Mouse (Mus musculus): ENCODE measurements at regions not wholly inside any gene's neighbourhood (a gene's known extent, or its start where the extent isn't known, plus 50 kb on each side); places are given as distances from the start of the nearest gene placed in this dataset.

- Histone ChIP-seq H3K4me3 (no peak overlapping the region), H3K4me1 (replicated peaks) (peaks cover 11% of the 10 kb centered on the region), H3K9me3 (no peaks in the 10 kb centered on the region), H3K36me3 (no peaks in the 10 kb centered on the region), H3K27ac (0 out of 2 replicates have a peak overlapping the region, but pooled peaks have one; percentile 35), H3K27me3 (ENCODE audit: insufficient read depth, poor library complexity, severe bottlenecking) (no peaks in the 10 kb centered on the region; the same call in 1 of the 2 replicates)
- DNase-seq (ENCODE audit: low spot score): peak; percentile 31
- 15% methylated on average over 6 of the region's 6 CpGs for WGBS
These were observed 139.4 kb upstream of the Smim23 start for GRCm38 (mm10) chr11:32963625-32964293.

GRCm38 (mm10) chr11:32961600-32961999 is 137.2 kb upstream of the Smim23 start:
- H3K27me3 ChIP-seq (ENCODE audit: insufficient read depth, poor library complexity, severe bottlenecking): peaks cover 6% of the 10 kb centered on the region; the same call in 1 of the 2 replicates
- 74% methylated on average over 3 of the region's 3 CpGs for WGBS
- H3K27ac ChIP-seq: no peak overlapping the region
- no peak overlapping the region for H3K4me3 ChIP-seq
- no peaks in the 10 kb centered on the region for H3K36me3 ChIP-seq
- DNase-seq (ENCODE audit: low spot score): peak; percentile 10
- peaks cover 11% of the 10 kb centered on the region for H3K4me1 ChIP-seq (replicated peaks)
- no peaks in the 10 kb centered on the region for H3K9me3 ChIP-seq

- DNase-seq (ENCODE audit: low spot score): no peak
- H3K9me3 ChIP-seq: no peaks in the 10 kb centered on the region
- no peaks in the 10 kb centered on the region for H3K36me3 ChIP-seq
- H3K4me1 ChIP-seq (replicated peaks): peaks cover 8% of the 10 kb centered on the region
- H3K4me3 ChIP-seq: no peak overlapping the region
- 88% methylated on average over 5 of the region's 5 CpGs for WGBS
- H3K27ac ChIP-seq: no peak overlapping the region
- H3K27me3 ChIP-seq (ENCODE audit: insufficient read depth, poor library complexity, severe bottlenecking): peaks cover 6% of the 10 kb centered on the region; the same call in 1 of the 2 replicates
These were observed 134.6 kb upstream of the Smim23 start for GRCm38 (mm10) chr11:32958961-32959360.

GRCm38 (mm10) chr11:32956993-32957392 is 132.6 kb upstream of the Smim23 start:
- peaks cover 6% of the 10 kb centered on the region; the same call in 1 of the 2 replicates for H3K27me3 ChIP-seq (ENCODE audit: insufficient read depth, poor library complexity, severe bottlenecking)
- peak; percentile 49 for DNase-seq (ENCODE audit: low spot score)
- H3K9me3 ChIP-seq: no peaks in the 10 kb centered on the region
- no peak overlapping the region for H3K27ac ChIP-seq
- 35% methylated on average over 7 of the region's 7 CpGs for WGBS
- H3K4me3 ChIP-seq: no peak overlapping the region
- H3K4me1 ChIP-seq (replicated peaks): no peaks in the 10 kb centered on the region
- no peaks in the 10 kb centered on the region for H3K36me3 ChIP-seq

GRCm38 (mm10) chr11:32952271-32952670 is 127.9 kb upstream of the Smim23 start:
- Histone ChIP-seq H3K4me1 (replicated peaks) (0 out of 2 replicates have a peak, but pooled peaks cover 7% of the 10 kb centered on the region), H3K9me3 (no peaks in the 10 kb centered on the region), H3K4me3 (no peak overlapping the region), H3K27ac (no peak overlapping the region), H3K27me3 (ENCODE audit: insufficient read depth, poor library complexity, severe bottlenecking) (no peaks in the 10 kb centered on the region), H3K36me3 (no peaks in the 10 kb centered on the region)
- DNase-seq (ENCODE audit: low spot score): no peak

GRCm38 (mm10) chr11:32948132-32948531 is 123.7 kb upstream of the Smim23 start:
- DNase-seq (ENCODE audit: low spot score): no peak
- H3K9me3 ChIP-seq: no peaks in the 10 kb centered on the region
- H3K4me3 ChIP-seq: no peak overlapping the region
- H3K36me3 ChIP-seq: no peaks in the 10 kb centered on the region
- no peak overlapping the region for H3K27ac ChIP-seq
- H3K27me3 ChIP-seq (ENCODE audit: insufficient read depth, poor library complexity, severe bottlenecking): no peaks in the 10 kb centered on the region
- H3K4me1 ChIP-seq (replicated peaks): 0 out of 2 replicates have a peak, but pooled peaks cover 7% of the 10 kb centered on the region
- 82% methylated on average over 4 of the region's 4 CpGs for WGBS

- Histone ChIP-seq H3K4me3 (no peak overlapping the region), H3K9me3 (no peaks in the 10 kb centered on the region), H3K4me1 (replicated peaks) (0 out of 2 replicates have a peak, but pooled peaks cover 15% of the 10 kb centered on the region), H3K27me3 (ENCODE audit: insufficient read depth, poor library complexity, severe bottlenecking) (no peaks in the 10 kb centered on the region), H3K27ac (no peak overlapping the region), H3K36me3 (no peaks in the 10 kb centered on the region)
- 83% methylated on average over 3 of the region's 3 CpGs for WGBS
- DNase-seq (ENCODE audit: low spot score): no peak
These were observed 122.1 kb upstream of the Smim23 start for GRCm38 (mm10) chr11:32946481-32947001.

GRCm38 (mm10) chr11:32945071-32945470 is 120.7 kb upstream of the Smim23 start:
- no peak for DNase-seq (ENCODE audit: low spot score)
- H3K4me3 ChIP-seq: no peak overlapping the region
- no peaks in the 10 kb centered on the region for H3K27me3 ChIP-seq (ENCODE audit: insufficient read depth, poor library complexity, severe bottlenecking)
- H3K4me1 ChIP-seq (replicated peaks): 0 out of 2 replicates have a peak, but pooled peaks cover 15% of the 10 kb centered on the region
- no peaks in the 10 kb centered on the region for H3K36me3 ChIP-seq
- no peak overlapping the region for H3K27ac ChIP-seq
- 84% methylated on average over 2 of the region's 2 CpGs for WGBS
- H3K9me3 ChIP-seq: no peaks in the 10 kb centered on the region

GRCm38 (mm10) chr11:32941331-32942009 is 117.1 kb upstream of the Smim23 start:
- no peak overlapping the region for H3K27ac ChIP-seq
- peaks cover 13% of the 10 kb centered on the region; the same call in 1 of the 2 replicates for H3K4me1 ChIP-seq (replicated peaks)
- H3K27me3 ChIP-seq (ENCODE audit: insufficient read depth, poor library complexity, severe bottlenecking): no peaks in the 10 kb centered on the region
- no peaks in the 10 kb centered on the region for H3K9me3 ChIP-seq
- no peak for DNase-seq (ENCODE audit: low spot score)
- no peak overlapping the region for H3K4me3 ChIP-seq
- H3K36me3 ChIP-seq: no peaks in the 10 kb centered on the region
- WGBS: 76% methylated on average over 5 of the region's 5 CpGs

- no peak for DNase-seq (ENCODE audit: low spot score)
- Histone ChIP-seq H3K4me3 (no peak overlapping the region), H3K4me1 (replicated peaks) (peaks cover 13% of the 10 kb centered on the region; the same call in 1 of the 2 replicates), H3K36me3 (no peaks in the 10 kb centered on the region), H3K27ac (no peak overlapping the region), H3K27me3 (ENCODE audit: insufficient read depth, poor library complexity, severe bottlenecking) (no peaks in the 10 kb centered on the region), H3K9me3 (no peaks in the 10 kb centered on the region)
- 76% methylated on average over 1 of the region's 1 CpGs for WGBS
These were observed 114.7 kb upstream of the Smim23 start for GRCm38 (mm10) chr11:32939102-32939501.

GRCm38 (mm10) chr11:32937167-32937566 is 112.8 kb upstream of the Smim23 start:
- 41% methylated on average over 1 of the region's 1 CpGs for WGBS
- Histone ChIP-seq H3K9me3 (no peaks in the 10 kb centered on the region), H3K36me3 (no peaks in the 10 kb centered on the region), H3K27ac (no peak overlapping the region), H3K4me3 (no peak overlapping the region), H3K27me3 (ENCODE audit: insufficient read depth, poor library complexity, severe bottlenecking) (no peaks in the 10 kb centered on the region), H3K4me1 (replicated peaks) (peaks cover 10% of the 10 kb centered on the region; the same call in 1 of the 2 replicates)
- DNase-seq (ENCODE audit: low spot score): no peak

GRCm38 (mm10) chr11:32931928-32932327 is 107.5 kb upstream of the Smim23 start:
- WGBS: 65% methylated on average over 9 of the region's 9 CpGs
- no peak for DNase-seq (ENCODE audit: low spot score)
- Histone ChIP-seq H3K27ac (no peak overlapping the region), H3K36me3 (no peaks in the 10 kb centered on the region), H3K4me1 (replicated peaks) (peaks cover 7% of the 10 kb centered on the region), H3K9me3 (no peaks in the 10 kb centered on the region), H3K4me3 (no peak overlapping the region), H3K27me3 (ENCODE audit: insufficient read depth, poor library complexity, severe bottlenecking) (peaks cover 18% of the 10 kb centered on the region)

GRCm38 (mm10) chr11:32931018-32931417 is 106.6 kb upstream of the Smim23 start:
- WGBS: 12% methylated on average over 14 of the region's 14 CpGs
- H3K4me1 ChIP-seq (replicated peaks): peaks cover 9% of the 10 kb centered on the region
- H3K4me3 ChIP-seq: peak overlapping the region; percentile 20
- no peak overlapping the region for H3K27ac ChIP-seq
- peaks cover 27% of the 10 kb centered on the region for H3K27me3 ChIP-seq (ENCODE audit: insufficient read depth, poor library complexity, severe bottlenecking)
- DNase-seq (ENCODE audit: low spot score): peak; percentile 39
- H3K36me3 ChIP-seq: no peaks in the 10 kb centered on the region
- H3K9me3 ChIP-seq: no peaks in the 10 kb centered on the region

Measured in hindbrain, embryonic 10.5 days (tissue).